Mouse (Mus musculus): ENCODE results near the gene Plbd2. TPM values are rescaled to one million over a fixed set of nuclear protein-coding genes. Genes with fewer than 3 reads are reported as not detected.
A peak's percentile ranks its signal among the peaks of the same experiment; 100 is the strongest.

Plbd2 gene
- polyA plus RNA-seq, 1 experiment from 2014 or later = 63.6 TPM

GRCm38 (mm10) chr5:120435006-120435681 is 68.3 kb downstream of the Plbd2 start:
- peaks cover 98% of the 10 kb centered on the region for H3K27me3 ChIP-seq (replicated peaks; ENCODE audit: control insufficient read depth, insufficient read depth, low read length)
- H3K36me3 ChIP-seq (ENCODE audit: control insufficient read depth, insufficient read depth) = no peaks in the 10 kb centered on the region
- no peak for TF ChIP-seq CTCF (IDR thresholded peaks at IDR 0.05; ENCODE audit: low read depth)
- H3K9ac ChIP-seq (ENCODE audit: low read depth, low read length) = no peak overlapping the region
- H3K4me2 ChIP-seq (replicated peaks; ENCODE audit: low read depth) = no peak overlapping the region
- H3K4me1 ChIP-seq (replicated peaks; ENCODE audit: control insufficient read depth, insufficient read depth, low read length) = no peaks in the 10 kb centered on the region
- WGBS = under 1% methylated on average over 44 of the region's 44 CpGs
- H3K27ac ChIP-seq (ENCODE audit: low read depth, low read length) = no peak overlapping the region
- no peaks in the 10 kb centered on the region for H3K9me3 ChIP-seq (ENCODE audit: control insufficient read depth)
- peak overlapping the region; percentile 26; the same call in 1 of the 2 replicates for H3K4me3 ChIP-seq (ENCODE audit: low read depth, low read length)
- ATAC-seq = no peak

DNA sequence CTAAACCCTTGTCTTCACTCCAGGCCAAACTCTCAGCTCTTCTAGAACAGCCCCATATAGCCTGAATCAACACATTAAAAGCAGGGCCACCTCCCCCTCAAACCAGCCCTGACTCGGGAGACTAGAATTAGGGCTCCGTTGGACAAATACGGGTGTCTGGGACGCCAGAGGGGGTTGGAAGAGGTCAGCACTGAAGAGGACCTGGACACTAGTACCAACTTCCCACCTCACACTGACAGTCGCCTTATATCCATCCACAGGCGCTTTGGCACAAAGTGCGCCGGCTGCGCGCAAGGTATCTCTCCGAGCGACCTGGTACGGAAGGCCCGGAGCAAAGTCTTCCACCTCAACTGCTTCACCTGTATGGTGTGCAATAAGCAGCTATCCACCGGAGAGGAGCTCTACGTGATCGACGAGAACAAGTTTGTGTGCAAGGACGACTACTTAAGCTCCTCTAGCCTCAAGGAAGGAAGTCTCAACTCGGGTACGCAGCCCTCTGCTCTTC is 69.1 kb downstream of the Plbd2 start:
- H3K4me1 ChIP-seq (replicated peaks; ENCODE audit: control insufficient read depth, insufficient read depth, low read length) = no peaks in the 10 kb centered on the region
- no peak overlapping the region for H3K27ac ChIP-seq (ENCODE audit: low read depth, low read length)
- H3K27me3 ChIP-seq (replicated peaks; ENCODE audit: control insufficient read depth, insufficient read depth, low read length) = peaks cover 98% of the 10 kb centered on the region
- TF ChIP-seq CTCF (IDR thresholded peaks at IDR 0.05; ENCODE audit: low read depth) = no peak
- no peak overlapping the region for H3K4me2 ChIP-seq (replicated peaks; ENCODE audit: low read depth)
- ATAC-seq = no peak
- WGBS = 2% methylated on average over 21 of the region's 21 CpGs
- H3K4me3 ChIP-seq (ENCODE audit: low read depth, low read length) = no peak overlapping the region
- no peaks in the 10 kb centered on the region for H3K36me3 ChIP-seq (ENCODE audit: control insufficient read depth, insufficient read depth)
- no peak overlapping the region for H3K9ac ChIP-seq (ENCODE audit: low read depth, low read length)
- no peaks in the 10 kb centered on the region for H3K9me3 ChIP-seq (ENCODE audit: control insufficient read depth)

Other genes starting within 250 kb of the Plbd2 start
- 0.04 TPM in 1 of 2 replicates, not detected in the other for gene Lhx5, start 71.9 kb downstream of the Plbd2 start, polyA plus RNA-seq (2015; fragmentation: Nextera tagmentation; extraction: Ambion mirVana)
- gene Sdsl, start 30.8 kb downstream of the Plbd2 start, polyA plus RNA-seq (2015; fragmentation: Nextera tagmentation; extraction: Ambion mirVana) = 21.2 and 21.5 TPM in 2 replicates
- gene Sds, start 27.1 kb downstream of the Plbd2 start, polyA plus RNA-seq (2015; fragmentation: Nextera tagmentation; extraction: Ambion mirVana) = not detected in 2 replicates
- gene Slc8b1, start 7.5 kb upstream of the Plbd2 start, polyA plus RNA-seq (2015; fragmentation: Nextera tagmentation; extraction: Ambion mirVana) = 4.1 and 4.4 TPM in 2 replicates
- 31.5 and 35.6 TPM in 2 replicates for gene Tpcn1, start 85.0 kb upstream of the Plbd2 start, polyA plus RNA-seq (2015; fragmentation: Nextera tagmentation; extraction: Ambion mirVana)
- gene Iqcd, start 85.4 kb upstream of the Plbd2 start, polyA plus RNA-seq (2015; fragmentation: Nextera tagmentation; extraction: Ambion mirVana) = 0.30 and 0.47 TPM in 2 replicates
- 6.1 and 7.5 TPM in 2 replicates for gene Rita1, start 109.0 kb upstream of the Plbd2 start, polyA plus RNA-seq (2015; fragmentation: Nextera tagmentation; extraction: Ambion mirVana)
- gene Ddx54, start 109.1 kb upstream of the Plbd2 start, polyA plus RNA-seq (2015; fragmentation: Nextera tagmentation; extraction: Ambion mirVana) = 19.9 and 20.9 TPM in 2 replicates
- gene Cfap73, start 130.6 kb upstream of the Plbd2 start, polyA plus RNA-seq (2015; fragmentation: Nextera tagmentation; extraction: Ambion mirVana) = not detected in 2 replicates
- gene Rasal1, start 145.2 kb upstream of the Plbd2 start, polyA plus RNA-seq (2015; fragmentation: Nextera tagmentation; extraction: Ambion mirVana) = 3.0 and 5.1 TPM in 2 replicates
- 2.3 and 2.5 TPM in 2 replicates for gene Dtx1, start 208.3 kb upstream of the Plbd2 start, polyA plus RNA-seq (2015; fragmentation: Nextera tagmentation; extraction: Ambion mirVana)
- gene Oas2, start 246.2 kb upstream of the Plbd2 start, polyA plus RNA-seq (2015; fragmentation: Nextera tagmentation; extraction: Ambion mirVana) = 0.23 and 0.41 TPM in 2 replicates

Data from intestine, postnatal 0 days (tissue).